Mouse (Mus musculus): Measurements from ENCODE around the gene Camta1.

Gene Camta1

GRCm38 (mm10) chr4:151746002-151746606, 115.6 kb downstream of the Camta1 start:
- ATAC-seq (ENCODE audit: insufficient number of reproducible peaks, low FRiP score, low TSS enrichment): no peak

GRCm38 (mm10) chr4:151741249-151742137, 120.2 kb downstream of the Camta1 start:
- no peak for ATAC-seq (ENCODE audit: insufficient number of reproducible peaks, low FRiP score, low TSS enrichment)

- ATAC-seq (ENCODE audit: insufficient number of reproducible peaks, low FRiP score, low TSS enrichment): no peak
These were observed 122.2 kb downstream of the Camta1 start for GRCm38 (mm10) chr4:151739348-151739956.

GRCm38 (mm10) chr4:151738875-151739274, 122.8 kb downstream of the Camta1 start:
- ATAC-seq (ENCODE audit: insufficient number of reproducible peaks, low FRiP score, low TSS enrichment): no peak

GRCm38 (mm10) chr4:151738280-151738679, 123.4 kb downstream of the Camta1 start:
- no peak for ATAC-seq (ENCODE audit: insufficient number of reproducible peaks, low FRiP score, low TSS enrichment)

- ATAC-seq (ENCODE audit: insufficient number of reproducible peaks, low FRiP score, low TSS enrichment): no peak
These were observed 129.0 kb downstream of the Camta1 start for GRCm38 (mm10) chr4:151732668-151733067.

- ATAC-seq (ENCODE audit: insufficient number of reproducible peaks, low FRiP score, low TSS enrichment): no peak
These were observed 131.5 kb downstream of the Camta1 start for GRCm38 (mm10) chr4:151730037-151730759.

- ATAC-seq (ENCODE audit: insufficient number of reproducible peaks, low FRiP score, low TSS enrichment): no peak
These were observed 132.6 kb downstream of the Camta1 start for GRCm38 (mm10) chr4:151729116-151729515.

GRCm38 (mm10) chr4:151728391-151729065, 133.1 kb downstream of the Camta1 start:
- ATAC-seq (ENCODE audit: insufficient number of reproducible peaks, low FRiP score, low TSS enrichment): no peak

- no peak for ATAC-seq (ENCODE audit: insufficient number of reproducible peaks, low FRiP score, low TSS enrichment)
These were observed 135.3 kb downstream of the Camta1 start for GRCm38 (mm10) chr4:151726396-151726795.

- no peak for ATAC-seq (ENCODE audit: insufficient number of reproducible peaks, low FRiP score, low TSS enrichment)
These were observed 136.8 kb downstream of the Camta1 start for GRCm38 (mm10) chr4:151724897-151725296.

- no peak for ATAC-seq (ENCODE audit: insufficient number of reproducible peaks, low FRiP score, low TSS enrichment)
These were observed 140.8 kb downstream of the Camta1 start for GRCm38 (mm10) chr4:151720722-151721467.

- no peak for ATAC-seq (ENCODE audit: insufficient number of reproducible peaks, low FRiP score, low TSS enrichment)
These were observed 142.7 kb downstream of the Camta1 start for GRCm38 (mm10) chr4:151718866-151719475.

GRCm38 (mm10) chr4:151717864-151718263, 143.8 kb downstream of the Camta1 start:
- ATAC-seq (ENCODE audit: insufficient number of reproducible peaks, low FRiP score, low TSS enrichment): no peak

GRCm38 (mm10) chr4:151713714-151714113, 148.0 kb downstream of the Camta1 start:
- ATAC-seq (ENCODE audit: insufficient number of reproducible peaks, low FRiP score, low TSS enrichment): no peak

GRCm38 (mm10) chr4:151711406-151711805, 150.3 kb downstream of the Camta1 start:
- ATAC-seq (ENCODE audit: insufficient number of reproducible peaks, low FRiP score, low TSS enrichment): no peak

GRCm38 (mm10) chr4:151710522-151710921, 151.2 kb downstream of the Camta1 start:
- no peak for ATAC-seq (ENCODE audit: insufficient number of reproducible peaks, low FRiP score, low TSS enrichment)

- ATAC-seq (ENCODE audit: insufficient number of reproducible peaks, low FRiP score, low TSS enrichment): no peak
These were observed 152.4 kb downstream of the Camta1 start for GRCm38 (mm10) chr4:151709269-151709668.
